Mouse (Mus musculus): ENCODE measurements around the gene Brinp1. TPM values are rescaled to one million over a fixed set of nuclear protein-coding genes. Genes with fewer than 3 reads are reported as not detected.

Gene Brinp1
- total and polyA plus RNA-seq, 3 experiments = not detected

- Histone ChIP-seq H3K4me1 (ENCODE audit: control insufficient read depth in 1 of 2, insufficient read depth in 2 of 2) (no peaks in the 10 kb centered on the region), H3K4me3 (replicated peaks in 1 of 3; ENCODE audit: low read depth in 2 of 3, low read length in 2 of 3, poor library complexity in 1 of 3) (no peak overlapping the region), H3K27me3 (replicated peaks) (no peaks in the 10 kb centered on the region), H3K9me3 (replicated peaks; ENCODE audit: low read length) (peaks cover 29% of the 10 kb centered on the region), H3K4me2 (ENCODE audit: insufficient read depth, low read depth, poor library complexity, severe bottlenecking) (no peak overlapping the region), H3K27ac (ENCODE audit: insufficient read depth, low read depth) (no peak overlapping the region), H3K36me3 (replicated peaks in 1 of 2; ENCODE audit: control insufficient read depth in 1 of 2, insufficient read depth in 1 of 2, low read length in 1 of 2) (no peaks in the 10 kb centered on the region), H3K79me2 (replicated peaks; ENCODE audit: control insufficient read depth, extremely low read depth, insufficient read depth, poor library complexity, severe bottlenecking) (no peaks in the 10 kb centered on the region), H3K9ac (ENCODE audit: insufficient read depth, low read depth) (no peak overlapping the region)
- TF ChIP-seq NRF1 (IDR thresholded peaks at IDR 0.05; ENCODE audit: low read depth, low read length) (no peak), HCFC1 (IDR thresholded peaks at IDR 0.05; ENCODE audit: low read depth, low read length) (no peak), MYC (IDR thresholded peaks at IDR 0.05; ENCODE audit: low read depth, low read length) (no peak), TBP (conservative IDR thresholded peaks at IDR 0.05; ENCODE audit: low read depth, low read length) (no peak), USF2 (conservative IDR thresholded peaks at IDR 0.05; ENCODE audit: low read depth, low read length) (no peak), MAX (IDR thresholded peaks at IDR 0.05; ENCODE audit: low read length) (no peak), NELFE (IDR thresholded peaks at IDR 0.05; ENCODE audit: low read depth, low read length) (no peak), GABPA (IDR thresholded peaks at IDR 0.05; ENCODE audit: insufficient replicate concordance, low read depth, low read length) (no peak)
- in situ Hi-C loops (cut with MboI; ENCODE audit: low pct_ligation_motif_present, low pct_unique_long_range_greater_than_20kb, low sequenced_read_pairs) (no loop called here), dilution Hi-C loops (cut with MboI; ENCODE audit: extremely low pct_ligation_motif_present, extremely low pct_unique_long_range_greater_than_20kb, low sequenced_read_pairs) (no loop called here)
- no peak for DNase-seq (ENCODE audit: extremely low read depth)
Observed at GRCm38 (mm10) chr4:68942938-68943337, 11.3 kb downstream of the Brinp1 start.

- DNase-seq (ENCODE audit: extremely low read depth) = no peak
- in situ Hi-C loops (cut with MboI; ENCODE audit: low pct_ligation_motif_present, low pct_unique_long_range_greater_than_20kb, low sequenced_read_pairs) = no loop called here
- H3K4me3 ChIP-seq (replicated peaks in 1 of 3; ENCODE audit: low read depth in 2 of 3, low read length in 2 of 3, poor library complexity in 1 of 3) = no peak overlapping the region
Observed at GRCm38 (mm10) chr4:68930022-68930421, 24.2 kb downstream of the Brinp1 start.

GRCm38 (mm10) chr4:68926091-68926490, 28.1 kb downstream of the Brinp1 start:
- dilution Hi-C loops (cut with MboI; ENCODE audit: extremely low pct_ligation_motif_present, extremely low pct_unique_long_range_greater_than_20kb, low sequenced_read_pairs) (no loop called here), in situ Hi-C loops (cut with MboI; ENCODE audit: low pct_ligation_motif_present, low pct_unique_long_range_greater_than_20kb, low sequenced_read_pairs) (no loop called here)
- Histone ChIP-seq H3K27ac (ENCODE audit: insufficient read depth, low read depth) (no peak overlapping the region), H3K9ac (ENCODE audit: insufficient read depth, low read depth) (no peak overlapping the region), H3K4me3 (replicated peaks in 1 of 3; ENCODE audit: low read depth in 2 of 3, low read length in 2 of 3, poor library complexity in 1 of 3) (no peak overlapping the region), H3K79me2 (replicated peaks; ENCODE audit: control insufficient read depth, extremely low read depth, insufficient read depth, poor library complexity, severe bottlenecking) (no peaks in the 10 kb centered on the region), H3K27me3 (replicated peaks) (no peaks in the 10 kb centered on the region), H3K4me2 (ENCODE audit: insufficient read depth, low read depth, poor library complexity, severe bottlenecking) (no peak overlapping the region), H3K4me1 (ENCODE audit: control insufficient read depth in 1 of 2, insufficient read depth in 2 of 2) (no peaks in the 10 kb centered on the region), H3K9me3 (replicated peaks; ENCODE audit: low read length) (peaks cover 30% of the 10 kb centered on the region), H3K36me3 (replicated peaks in 1 of 2; ENCODE audit: control insufficient read depth in 1 of 2, insufficient read depth in 1 of 2, low read length in 1 of 2) (no peaks in the 10 kb centered on the region)
- no peak for DNase-seq (ENCODE audit: extremely low read depth)
- TF ChIP-seq POLR2AphosphoS2 (IDR thresholded peaks at IDR 0.05; ENCODE audit: low read depth, low read length) (no peak), JUND (conservative IDR thresholded peaks at IDR 0.05; ENCODE audit: low read depth, low read length) (no peak), SIN3A (IDR thresholded peaks at IDR 0.05; ENCODE audit: low read length) (no peak), JUN (IDR thresholded peaks at IDR 0.05; ENCODE audit: insufficient read depth, low read depth, low read length) (no peak), HCFC1 (IDR thresholded peaks at IDR 0.05; ENCODE audit: low read depth, low read length) (no peak), ZC3H11A (IDR thresholded peaks at IDR 0.05; ENCODE audit: low read depth, low read length) (no peak), MEF2A (IDR thresholded peaks at IDR 0.05; ENCODE audit: borderline replicate concordance, low read depth, low read length) (no peak), NRF1 (IDR thresholded peaks at IDR 0.05; ENCODE audit: low read depth, low read length) (no peak), CHD2 (IDR thresholded peaks at IDR 0.05; ENCODE audit: low read length) (no peak), UBTF (IDR thresholded peaks at IDR 0.05; ENCODE audit: low read depth, low read length) (no peak), USF1 (IDR thresholded peaks at IDR 0.05; ENCODE audit: low read depth, low read length) (no peak), MXI1 (IDR thresholded peaks at IDR 0.05; ENCODE audit: low read depth, low read length) (no peak), MAZ (IDR thresholded peaks at IDR 0.05; ENCODE audit: low read depth, low read length) (no peak), RCOR1 (conservative IDR thresholded peaks at IDR 0.05; ENCODE audit: low read depth, low read length) (no peak), EP300 (IDR thresholded peaks at IDR 0.05; ENCODE audit: low read length) (no peak), ZMIZ1 (IDR thresholded peaks at IDR 0.05; ENCODE audit: low read depth, low read length) (no peak), MAFK (IDR thresholded peaks at IDR 0.05; ENCODE audit: insufficient replicate concordance, low read length) (no peak), MAX (IDR thresholded peaks at IDR 0.05; ENCODE audit: low read length) (no peak)

More at GRCm38 (mm10) chr4:68930022-68930421, 24.2 kb downstream of the Brinp1 start:
- H3K36me3 ChIP-seq (replicated peaks in 1 of 2; ENCODE audit: control insufficient read depth in 1 of 2, insufficient read depth in 1 of 2, low read length in 1 of 2) = no peaks in the 10 kb centered on the region
- H3K27ac ChIP-seq (ENCODE audit: insufficient read depth, low read depth) = no peak overlapping the region
- H3K4me1 ChIP-seq (ENCODE audit: control insufficient read depth in 1 of 2, insufficient read depth in 2 of 2) = no peaks in the 10 kb centered on the region
- no peaks in the 10 kb centered on the region for H3K79me2 ChIP-seq (replicated peaks; ENCODE audit: control insufficient read depth, extremely low read depth, insufficient read depth, poor library complexity, severe bottlenecking)
- TF ChIP-seq UBTF (IDR thresholded peaks at IDR 0.05; ENCODE audit: low read depth, low read length) = no peak
- peaks cover 41% of the 10 kb centered on the region for H3K9me3 ChIP-seq (replicated peaks; ENCODE audit: low read length)
- no peaks in the 10 kb centered on the region for H3K27me3 ChIP-seq (replicated peaks)
- H3K4me2 ChIP-seq (ENCODE audit: insufficient read depth, low read depth, poor library complexity, severe bottlenecking) = no peak overlapping the region
- no peak overlapping the region for H3K9ac ChIP-seq (ENCODE audit: insufficient read depth, low read depth)
- dilution Hi-C loops (cut with MboI; ENCODE audit: extremely low pct_ligation_motif_present, extremely low pct_unique_long_range_greater_than_20kb, low sequenced_read_pairs) = no loop called here

Measured in CH12.LX (cell line).